Mouse (Mus musculus): Measurements from ENCODE around the gene Aven.

Gene Aven

GRCm38 (mm10) chr2:112490483-112491196, 2.1 kb upstream of the Aven start:
- no peak for DNase-seq (ENCODE audit: extremely low read depth, low read depth)

- DNase-seq (ENCODE audit: extremely low read depth, low read depth) = no peak
These were observed 1.1 kb upstream of the Aven start for GRCm38 (mm10) chr2:112491629-112492028.

- DNase-seq (ENCODE audit: extremely low read depth, low read depth) = peak; percentile 30
These were observed 321 bp upstream of the Aven start for GRCm38 (mm10) chr2:112492431-112492855.

- DNase-seq (ENCODE audit: extremely low read depth, low read depth) = peak; percentile 37
These were observed 936 bp downstream of the Aven start for GRCm38 (mm10) chr2:112493539-112494260.

- DNase-seq (ENCODE audit: extremely low read depth, low read depth) = no peak
These were observed 5.1 kb downstream of the Aven start for GRCm38 (mm10) chr2:112497851-112498250.

GRCm38 (mm10) chr2:112501209-112501608, 8.4 kb downstream of the Aven start:
- peak; percentile 77 for DNase-seq (ENCODE audit: extremely low read depth, low read depth)

- no peak for DNase-seq (ENCODE audit: extremely low read depth, low read depth)
These were observed 11.2 kb downstream of the Aven start for GRCm38 (mm10) chr2:112503978-112504377.

GRCm38 (mm10) chr2:112506841-112507435, 14.2 kb downstream of the Aven start:
- DNase-seq (ENCODE audit: extremely low read depth, low read depth) = no peak

GRCm38 (mm10) chr2:112507444-112507843, 14.7 kb downstream of the Aven start:
- no peak for DNase-seq (ENCODE audit: extremely low read depth, low read depth)

- peak; percentile 90 for DNase-seq (ENCODE audit: extremely low read depth, low read depth)
These were observed 17.4 kb downstream of the Aven start for GRCm38 (mm10) chr2:112510140-112510539.

GRCm38 (mm10) chr2:112513036-112513435, 20.3 kb downstream of the Aven start:
- no peak for DNase-seq (ENCODE audit: extremely low read depth, low read depth)

GRCm38 (mm10) chr2:112516728-112517127, 24.0 kb downstream of the Aven start:
- no peak for DNase-seq (ENCODE audit: extremely low read depth, low read depth)

- no peak for DNase-seq (ENCODE audit: extremely low read depth, low read depth)
These were observed 24.5 kb downstream of the Aven start for GRCm38 (mm10) chr2:112517218-112517617.

- DNase-seq (ENCODE audit: extremely low read depth, low read depth) = no peak
These were observed 25.8 kb downstream of the Aven start for GRCm38 (mm10) chr2:112518541-112518940.

GRCm38 (mm10) chr2:112520526-112521482, 28.0 kb downstream of the Aven start:
- DNase-seq (ENCODE audit: extremely low read depth, low read depth) = no peak

GRCm38 (mm10) chr2:112526933-112527332, 34.2 kb downstream of the Aven start:
- no peak for DNase-seq (ENCODE audit: extremely low read depth, low read depth)

GRCm38 (mm10) chr2:112532812-112533496, 40.2 kb downstream of the Aven start:
- no peak for DNase-seq (ENCODE audit: extremely low read depth, low read depth)

- no peak for DNase-seq (ENCODE audit: extremely low read depth, low read depth)
These were observed 42.0 kb downstream of the Aven start for GRCm38 (mm10) chr2:112534677-112535222.

- DNase-seq (ENCODE audit: extremely low read depth, low read depth) = no peak
These were observed 46.0 kb downstream of the Aven start for GRCm38 (mm10) chr2:112538783-112539182.

GRCm38 (mm10) chr2:112541695-112542285, 49.0 kb downstream of the Aven start:
- DNase-seq (ENCODE audit: extremely low read depth, low read depth) = no peak
